Comparison of ENCODE assay signal across 9 mouse cellular contexts in the genomic region with DNA sequence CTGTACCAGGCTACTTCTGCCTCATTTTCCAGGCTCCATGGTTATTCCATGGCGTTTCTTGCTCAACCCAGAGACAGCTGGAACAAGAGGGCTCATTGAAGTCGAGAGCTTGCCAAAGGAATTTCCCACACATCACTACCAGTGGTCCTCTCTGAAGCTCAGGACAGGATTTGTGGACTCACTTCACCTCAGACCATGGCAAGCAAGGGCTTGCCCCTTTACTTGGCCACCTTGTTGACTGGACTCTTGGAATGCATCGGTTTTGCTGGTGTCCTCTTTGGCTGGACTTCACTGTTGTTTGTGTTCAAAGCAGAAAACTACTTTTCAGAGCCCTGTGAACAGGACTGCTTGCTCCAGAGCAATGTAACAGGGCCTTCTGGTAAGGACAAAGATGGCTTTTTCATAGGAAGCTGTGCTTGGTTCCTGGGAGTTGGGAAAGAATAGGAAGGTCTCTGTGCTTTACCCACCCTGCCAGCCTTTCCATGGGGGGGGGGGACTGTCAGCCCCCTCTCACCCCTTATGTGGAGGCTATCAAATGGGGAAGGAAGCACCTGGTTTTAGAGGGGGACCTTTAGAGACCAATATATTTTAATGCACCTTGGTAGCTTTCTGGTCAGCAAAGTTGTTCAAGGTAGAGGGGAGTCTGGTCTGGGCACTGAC. TPM values are rescaled to one million over a fixed set of nuclear protein-coding genes. Genes with fewer than 3 reads are reported as not detected.
DNase-seq lines count a peak whose midpoint lies in the region; ATAC-seq and TF ChIP-seq lines count a peak whose summit lies in the region.
"Had no signal": no experiment of that assay in that cellular context is flagged by ENCODE, and none has a peak within 500 bp of the region (broad histone marks: within the 10 kb centered on the region; RNA-seq: fewer than 3 reads in every experiment).

No protein-coding gene starts in this region.

- no peak for ATAC-seq in midbrain, embryonic 11.5 days (ENCODE audit: low FRiP score)
- ATAC-seq in midbrain, embryonic 14.5 days (ENCODE audit: low FRiP score, low TSS enrichment): no peak
- ATAC-seq in erythroblast, adult 5-6 weeks (replicated peaks; ENCODE audit: low FRiP score, poor library complexity, severe bottlenecking): 0 out of 2 replicates have a peak, but pooled peaks have one; percentile 1

- H3K4me3 ChIP-seq in midbrain, embryonic 11.5 days (ENCODE audit: low read depth, low read length): peak overlapping the region; percentile 3
- H3K4me3 ChIP-seq in midbrain, embryonic 14.5 days (replicated peaks; ENCODE audit: low read depth, low read length): no peak overlapping the region
- no peak overlapping the region for H3K4me3 ChIP-seq in layer of hippocampus, adult 2 months

- H3K9me3 ChIP-seq in midbrain, embryonic 11.5 days (ENCODE audit: control insufficient read depth, low read length): no peaks in the 10 kb centered on the region
- H3K9me3 ChIP-seq in midbrain, embryonic 14.5 days (ENCODE audit: control insufficient read depth, low read length): no peaks in the 10 kb centered on the region

- no peaks in the 10 kb centered on the region for H3K36me3 ChIP-seq in midbrain, embryonic 11.5 days (ENCODE audit: control insufficient read depth, insufficient read depth, low read length)
- no peaks in the 10 kb centered on the region for H3K36me3 ChIP-seq in midbrain, embryonic 14.5 days (ENCODE audit: control insufficient read depth, insufficient read depth, low read length)

- H3K4me2 ChIP-seq in midbrain, embryonic 11.5 days: peak overlapping the region; percentile 36; the same call in 1 of the 2 replicates
- no peak overlapping the region for H3K4me2 ChIP-seq in midbrain, embryonic 14.5 days (ENCODE audit: low read length)

- H3K4me1 ChIP-seq in midbrain, embryonic 11.5 days (ENCODE audit: control insufficient read depth, insufficient read depth, low read length): no peaks in the 10 kb centered on the region
- H3K4me1 ChIP-seq in midbrain, embryonic 14.5 days (ENCODE audit: control insufficient read depth, insufficient read depth, low read length): 0 out of 2 replicates have a peak, but pooled peaks cover 4% of the 10 kb centered on the region

- WGBS in midbrain, embryonic 11.5 days: 83% methylated on average over 3 of the region's 3 CpGs
- WGBS in midbrain, embryonic 14.5 days: 89% methylated on average over 3 of the region's 3 CpGs

- 0 out of 2 replicates have a peak, but pooled peaks cover 3% of the 10 kb centered on the region for H3K27me3 ChIP-seq in midbrain, embryonic 11.5 days (ENCODE audit: control insufficient read depth, insufficient read depth, low read length)
- no peaks in the 10 kb centered on the region for H3K27me3 ChIP-seq in midbrain, embryonic 14.5 days (ENCODE audit: control insufficient read depth, insufficient read depth, low read length)

- no peak for TF ChIP-seq CTCF in layer of hippocampus, adult 2 months (conservative IDR thresholded peaks at IDR 0.05)

- peak overlapping the region; percentile 30; the same call in 1 of the 2 replicates for H3K27ac ChIP-seq in midbrain, embryonic 11.5 days (ENCODE audit: low read depth, low read length)
- no peak overlapping the region for H3K27ac ChIP-seq in midbrain, embryonic 14.5 days (replicated peaks; ENCODE audit: low read depth, low read length)
- no peak overlapping the region for H3K27ac ChIP-seq in layer of hippocampus, adult 2 months

- no peak overlapping the region for H3K9ac ChIP-seq in midbrain, embryonic 11.5 days (ENCODE audit: low read length)
- no peak overlapping the region for H3K9ac ChIP-seq in midbrain, embryonic 14.5 days (replicated peaks; ENCODE audit: low read length)

- no peak for DNase-seq in midbrain, embryonic 11.5 days (ENCODE audit: low spot score, missing footprints)
- no peak for DNase-seq in midbrain, embryonic 14.5 days
- peak; percentile 15 for DNase-seq in kidney, postnatal 14 days
- peak; percentile 39 for DNase-seq in skeletal muscle tissue, adult 2 months (ENCODE audit: low read depth, low spot score)
- no peak for DNase-seq in ovary, postnatal 36 days (ENCODE audit: low spot score)
- no peak for DNase-seq in layer of hippocampus, adult 2 months (ENCODE audit: low spot score in 2 of 2)
- no peak for DNase-seq in layer of hippocampus, postnatal 25 days (ENCODE audit: extremely low spot score in 1 of 2, low spot score in 1 of 2)
- DNase-seq: adrenal gland, adult 8-10 months had no signal

RNA-seq across cellular contexts. Expression of gene Slc43a3, which starts 1.2 kb away (rescaled TPM):
- 17.6 and 19.0 TPM in 2 replicates for polyA plus RNA-seq in midbrain, embryonic 11.5 days (2014; fragmentation: Nextera tagmentation; extraction: Ambion mirVana)
- 1.7 and 4.2 TPM in 2 replicates for polyA plus RNA-seq in midbrain, embryonic 14.5 days (2014; fragmentation: Nextera tagmentation; extraction: Ambion mirVana)
- 207 and 247 TPM in 2 replicates for total RNA-seq in erythroblast, adult 5-6 weeks (2015; ENCODE audit: low replicate concordance)
- total RNA-seq in erythroblast, adult 5-6 weeks (2017; ENCODE audit: low replicate concordance): 227 and 246 TPM in 2 replicates
- under 1 TPM; 0.61 to 0.84 TPM for total RNA-seq in layer of hippocampus, adult 2 months (2021)
- total RNA-seq in layer of hippocampus, postnatal 25 days (2021): under 1 TPM; 0.82 to 0.98 TPM

RNA-seq across cellular contexts. Expression of gene Prg2, which starts 42.6 kb away (rescaled TPM):
- polyA plus RNA-seq in midbrain, embryonic 11.5 days (2014; fragmentation: Nextera tagmentation; extraction: Ambion mirVana): 0.22 and 0.52 TPM in 2 replicates
- polyA plus RNA-seq in midbrain, embryonic 14.5 days (2014; fragmentation: Nextera tagmentation; extraction: Ambion mirVana): not detected in 2 replicates
- 140 and 215 TPM in 2 replicates for total RNA-seq in erythroblast, adult 5-6 weeks (2015; ENCODE audit: low replicate concordance)
- total RNA-seq in erythroblast, adult 5-6 weeks (2017; ENCODE audit: low replicate concordance): 429 and 503 TPM in 2 replicates
- not detected for total RNA-seq in layer of hippocampus, adult 2 months (2021)
- not detected for total RNA-seq in layer of hippocampus, postnatal 25 days (2021)
- total RNA-seq: adrenal gland, adult 8-10 months had no signal

RNA-seq across cellular contexts. Expression of gene Prg3, which starts 50.4 kb away (rescaled TPM):
- not detected in 2 replicates for polyA plus RNA-seq in midbrain, embryonic 11.5 days (2014; fragmentation: Nextera tagmentation; extraction: Ambion mirVana)
- polyA plus RNA-seq in midbrain, embryonic 14.5 days (2014; fragmentation: Nextera tagmentation; extraction: Ambion mirVana): not detected in 2 replicates
- total RNA-seq in erythroblast, adult 5-6 weeks (2015; ENCODE audit: low replicate concordance): 21.7 and 30.7 TPM in 2 replicates
- total RNA-seq in erythroblast, adult 5-6 weeks (2017; ENCODE audit: low replicate concordance): 20.4 and 21.9 TPM in 2 replicates
- total RNA-seq in layer of hippocampus, adult 2 months (2021): not detected
- not detected for total RNA-seq in layer of hippocampus, postnatal 25 days (2021)
- total RNA-seq: adrenal gland, adult 8-10 months had no signal

RNA-seq across cellular contexts. Expression of gene Rtn4rl2, which starts 51.1 kb away (rescaled TPM):
- 1.4 and 1.6 TPM in 2 replicates for polyA plus RNA-seq in midbrain, embryonic 11.5 days (2014; fragmentation: Nextera tagmentation; extraction: Ambion mirVana)
- 4.5 and 5.6 TPM in 2 replicates for polyA plus RNA-seq in midbrain, embryonic 14.5 days (2014; fragmentation: Nextera tagmentation; extraction: Ambion mirVana)
- total RNA-seq in erythroblast, adult 5-6 weeks (2015; ENCODE audit: low replicate concordance): not detected in 2 replicates
- not detected in 2 replicates for total RNA-seq in erythroblast, adult 5-6 weeks (2017; ENCODE audit: low replicate concordance)
- 10 to 100 TPM; 85.9 to 88.8 TPM for total RNA-seq in layer of hippocampus, adult 2 months (2021)
- 10 to 100 TPM; 92.3 to 94.5 TPM for total RNA-seq in layer of hippocampus, postnatal 25 days (2021)

Comparison
In these comparisons a context has a peak if more than half of its experiments do, and no peak if none do; other contexts are left out.
1. DNase-seq: peak in kidney, postnatal 14 days (single experiment) and skeletal muscle tissue, adult 2 months (single experiment); none in midbrain, embryonic 11.5 days (single experiment), midbrain, embryonic 14.5 days (single experiment), ovary, postnatal 36 days (single experiment), layer of hippocampus, adult 2 months (0 of 2) and layer of hippocampus, postnatal 25 days (0 of 2).
2. RNA of gene Slc43a3, which starts 1.2 kb away (total RNA-seq): 207 to 247 TPM in erythroblast, adult 5-6 weeks; 0.82 to 0.98 TPM in layer of hippocampus, postnatal 25 days and 0.61 to 0.84 TPM in layer of hippocampus, adult 2 months; every median in the first group is over 100 times any median in the second.
3. RNA of gene Prg2, which starts 42.6 kb away (total RNA-seq): 140 to 503 TPM in erythroblast, adult 5-6 weeks; not detected in layer of hippocampus, adult 2 months and not detected in layer of hippocampus, postnatal 25 days; every median in the first group is over 100 times any median in the second.
4. RNA of gene Prg3, which starts 50.4 kb away (total RNA-seq): 20.4 to 30.7 TPM in erythroblast, adult 5-6 weeks; not detected in layer of hippocampus, adult 2 months and not detected in layer of hippocampus, postnatal 25 days; every median in the first group is over 10 times any median in the second.